Mouse (Mus musculus) kidney, postnatal 25 days (tissue): Measurements from ENCODE around the gene Tcf3.

Experiments used
- DNase-seq, 2 experiments: peaks; one replicate each; pipeline ENCODE4 v3.0.0; 2021; ENCODE audit warnings: mixed read lengths in 2 of 2

Gene Tcf3

GRCm38 (mm10) chr10:80405481-80406173, 27.8 kb downstream of the Tcf3 start:
- no peak for DNase-seq

GRCm38 (mm10) chr10:80403044-80403692, 30.3 kb downstream of the Tcf3 start:
- DNase-seq: peak; percentile 57 to 78

GRCm38 (mm10) chr10:80400704-80401161, 32.7 kb downstream of the Tcf3 start:
- DNase-seq: no peak

GRCm38 (mm10) chr10:80399973-80400703, 33.3 kb downstream of the Tcf3 start:
- no peak for DNase-seq

DNA sequence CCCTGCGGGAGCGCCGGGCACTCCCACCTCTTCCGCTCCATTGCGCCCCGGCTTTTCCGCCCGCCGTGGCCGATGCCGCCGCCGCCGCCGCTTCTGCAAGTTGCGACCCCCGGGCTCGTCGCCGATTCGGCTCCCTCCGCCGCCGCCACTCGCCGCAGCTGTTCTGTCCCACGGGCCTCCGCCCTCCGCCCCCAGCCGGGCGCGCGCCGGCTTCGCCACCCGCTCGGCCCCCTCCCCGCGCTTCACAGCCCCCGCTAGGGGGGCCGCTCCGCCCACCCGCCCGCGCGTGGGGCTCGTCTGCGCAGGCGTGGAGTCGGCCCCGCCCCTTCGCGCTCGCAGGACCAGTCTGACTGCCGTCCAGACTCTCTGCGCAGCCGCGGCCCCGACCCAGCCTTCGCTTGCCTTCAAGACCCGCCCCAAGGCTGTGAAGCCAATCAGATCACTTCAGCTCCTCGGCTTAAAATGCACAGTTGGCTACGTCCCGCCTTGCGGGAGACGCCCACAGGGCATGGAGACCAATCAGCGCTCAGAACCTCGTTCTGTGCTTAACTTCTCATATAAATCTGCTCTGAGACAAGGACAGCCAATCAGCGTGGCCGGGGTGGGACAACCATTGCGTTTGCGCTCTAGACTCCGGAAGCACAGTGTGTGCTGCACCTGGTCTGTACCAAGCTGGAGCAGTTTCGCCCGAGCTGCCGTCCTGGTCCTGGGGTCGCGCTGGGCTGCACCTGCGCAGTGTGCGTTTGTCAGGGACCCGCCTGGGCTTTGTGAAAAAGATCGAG, 34.1 kb downstream of the Tcf3 start, which contains the start of gene Mbd3:
TSS of gene Mbd3 (minus strand) at position 360 of the 782 bp plus-strand sequence.
- peak; percentile 100 for DNase-seq

DNA sequence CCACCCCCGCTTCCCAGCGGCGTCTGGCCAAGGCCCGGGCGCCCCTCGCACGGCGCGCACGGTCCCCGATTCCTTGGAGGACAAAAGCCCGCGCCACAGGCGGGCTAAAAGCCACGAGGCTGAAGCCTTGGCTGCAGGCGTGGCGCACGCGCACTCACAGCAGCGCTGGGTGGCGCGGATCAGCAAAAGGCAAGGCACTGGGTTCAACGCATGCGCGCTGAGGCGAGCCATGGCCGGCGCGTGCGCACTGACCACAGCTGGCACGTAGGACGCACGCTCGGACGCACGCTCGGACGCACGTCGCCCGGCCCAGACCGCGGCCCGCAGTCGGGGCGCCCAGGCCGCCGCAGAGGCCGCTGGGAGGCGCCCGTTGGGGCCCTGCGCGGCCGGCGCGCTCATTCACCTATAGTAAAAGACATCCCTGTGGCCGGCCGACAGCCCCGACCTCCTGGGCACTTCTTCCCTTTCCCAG, 34.7 kb downstream of the Tcf3 start:
- DNase-seq: peak; percentile 97 to 99

- no peak for DNase-seq
Measured at GRCm38 (mm10) chr10:80398174-80398535, 35.3 kb downstream of the Tcf3 start.

DNA sequence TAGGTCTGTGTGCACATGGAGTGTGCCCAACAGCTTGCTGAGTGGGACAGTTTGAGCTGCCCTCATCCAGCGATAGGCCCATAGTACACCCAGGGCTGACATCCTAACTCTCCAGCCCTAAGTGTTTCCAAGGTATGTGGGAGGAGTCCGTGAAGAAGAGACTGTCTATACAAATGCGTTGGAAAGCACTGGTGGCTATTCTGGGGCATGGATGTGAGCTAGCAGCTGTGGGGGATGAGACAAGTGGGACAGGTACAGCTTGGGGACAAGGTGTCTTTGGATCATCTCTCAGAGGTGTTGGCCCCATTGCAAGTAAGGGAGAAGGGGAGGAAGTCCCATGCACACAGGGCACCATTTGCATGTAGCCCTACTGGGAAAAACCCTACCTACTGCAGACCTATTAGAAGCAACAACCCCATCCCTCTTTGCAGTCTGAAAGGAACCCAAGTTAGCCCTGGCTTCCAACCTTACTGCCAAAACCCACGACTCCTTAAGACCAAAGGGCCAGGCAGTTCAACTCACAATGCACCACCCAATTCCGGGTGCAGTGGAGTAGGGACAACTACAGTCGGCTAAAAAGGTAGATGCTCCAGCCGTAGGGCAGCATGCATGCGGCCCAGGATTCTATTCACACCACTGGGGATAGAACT, 35.8 kb downstream of the Tcf3 start:
- no peak for DNase-seq

GRCm38 (mm10) chr10:80396822-80397523, 36.5 kb downstream of the Tcf3 start:
- no peak for DNase-seq

GRCm38 (mm10) chr10:80395025-80395627, 38.3 kb downstream of the Tcf3 start:
- DNase-seq: no peak

- DNase-seq: peak; percentile 64 to 88
Measured at GRCm38 (mm10) chr10:80392687-80393086, 40.8 kb downstream of the Tcf3 start.

GRCm38 (mm10) chr10:80390697-80391096, 42.8 kb downstream of the Tcf3 start:
- peak; percentile 50 to 75 for DNase-seq

GRCm38 (mm10) chr10:80389185-80389708, 44.2 kb downstream of the Tcf3 start:
- DNase-seq: peak in 1 of 2 experiments; percentile 33

DNA sequence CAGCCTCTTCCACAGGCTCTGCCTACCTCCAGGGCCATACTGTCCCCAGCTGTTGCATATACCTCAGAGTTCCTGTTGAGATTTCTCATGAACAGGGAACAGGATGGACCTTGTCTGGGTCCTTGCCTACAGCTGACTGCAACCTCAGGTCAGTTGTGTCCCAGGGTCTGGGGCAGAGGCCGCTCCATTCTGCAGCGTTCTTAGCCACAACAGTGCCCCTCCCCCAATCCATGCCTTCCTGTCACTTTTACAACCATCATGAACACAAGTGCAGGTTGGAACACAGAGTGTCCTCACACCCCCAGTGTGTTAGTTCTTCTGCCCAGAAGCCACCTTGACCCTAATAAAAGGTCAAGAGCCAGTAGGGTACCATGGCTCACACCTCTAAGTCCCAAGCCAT, 44.7 kb downstream of the Tcf3 start:
- no peak for DNase-seq

GRCm38 (mm10) chr10:80387522-80387959, 45.9 kb downstream of the Tcf3 start, which contains the start of gene Mex3d:
Gene Mex3d (minus strand): TSS chr10:80387659.
- peak; percentile 92 to 94 for DNase-seq

GRCm38 (mm10) chr10:80386735-80387471, 46.5 kb downstream of the Tcf3 start:
- no peak for DNase-seq

DNA sequence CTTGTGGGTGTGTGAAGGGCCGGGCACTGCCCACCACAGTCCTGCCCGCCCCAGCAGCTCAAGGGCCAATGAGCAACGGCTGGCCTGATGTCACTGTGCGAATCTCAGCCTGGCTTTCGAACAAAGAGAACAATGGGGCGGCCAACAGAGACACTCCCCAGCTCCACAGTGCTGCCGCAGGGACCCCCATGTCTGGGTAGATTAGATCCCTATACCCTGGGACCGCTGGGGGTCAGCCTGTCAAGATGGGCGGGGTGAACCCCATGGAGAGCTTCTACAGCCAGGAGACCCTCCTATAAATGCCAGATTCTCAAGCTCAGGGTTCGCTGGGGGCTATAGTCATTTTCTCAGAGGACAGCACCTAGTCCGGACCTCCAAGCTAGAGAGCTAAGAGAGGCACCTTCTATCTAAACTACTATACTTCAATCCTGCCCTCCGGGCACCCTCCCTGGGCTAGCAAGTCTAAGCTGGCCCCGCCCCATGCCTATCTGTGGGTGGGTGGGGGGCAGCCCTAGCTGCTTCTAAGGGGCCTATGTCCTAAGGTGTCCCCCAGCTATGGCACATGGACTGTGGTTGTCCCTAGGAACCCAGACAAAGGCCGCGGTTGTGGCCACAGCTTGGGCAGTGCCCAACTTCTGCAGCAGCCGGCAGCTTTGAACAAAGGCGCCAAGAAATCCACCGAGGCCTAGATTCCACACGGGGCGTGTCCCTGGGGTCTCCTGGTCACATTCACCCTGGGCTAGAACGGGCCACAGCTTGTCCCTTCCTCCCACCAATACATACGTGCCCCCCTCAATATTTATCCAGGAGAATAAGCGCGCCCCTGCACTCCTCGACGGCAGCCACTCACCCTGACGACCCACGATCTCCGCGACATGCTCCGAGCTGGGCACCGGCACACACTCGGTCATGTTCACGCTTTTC, 47.4 kb downstream of the Tcf3 start:
- DNase-seq: no peak

- no peak for DNase-seq
Measured at GRCm38 (mm10) chr10:80385310-80385709, 48.1 kb downstream of the Tcf3 start.

GRCm38 (mm10) chr10:80384709-80385108, 48.7 kb downstream of the Tcf3 start:
- no peak for DNase-seq
